Mouse (Mus musculus): Measurements from ENCODE around the gene 1700001K19Rik.

GRCm38 (mm10) chr12:110682561-110683299, at the start of gene 1700001K19Rik:
- no peak for TF ChIP-seq CTCF (conservative IDR thresholded peaks at IDR 0.05; ENCODE audit: insufficient read depth, insufficient read length, low read depth, low read length)
- TF ChIP-seq POLR2A (IDR thresholded peaks at IDR 0.05; ENCODE audit: low read depth, low read length) = no peak
